Mouse (Mus musculus): ENCODE data around the gene Gm3685. TPM values are rescaled to one million over a fixed set of nuclear protein-coding genes. Genes with fewer than 3 reads are reported as not detected.
A peak's percentile ranks its signal among the peaks of the same experiment; 100 is the strongest.
"Not testable (repeated sequence)": the region's sequence is repeated elsewhere in the genome, so short reads cannot be mapped to it uniquely, and the experiment has no call there.

Gene Gm3685
- not detected in 2 replicates for polyA plus RNA-seq (2016; fragmentation: Nextera tagmentation; extraction: Ambion mirVana)

GRCm38 (mm10) chr14:7044870-7045269 is at the start of gene Gm3685:
Gene Gm3685, minus strand, starts transcription at chr14:7044970.
- not testable (repeated sequence) for H3K27me3 ChIP-seq (ENCODE audit: low read depth, poor library complexity, severe bottlenecking); H3K36me3 ChIP-seq; H3K27ac ChIP-seq; DNase-seq (ENCODE audit: low spot score); H3K9me3 ChIP-seq (replicated peaks); H3K4me3 ChIP-seq; H3K4me1 ChIP-seq
- no CpG with 5 or more reads among the region's 2 CpGs for WGBS

- not testable (repeated sequence) for H3K36me3 ChIP-seq; H3K9me3 ChIP-seq (replicated peaks); H3K4me1 ChIP-seq; H3K27me3 ChIP-seq (ENCODE audit: low read depth, poor library complexity, severe bottlenecking)
- H3K27ac ChIP-seq, result peak within 1 kb of the TSS; percentile 83
- DNase-seq (ENCODE audit: low spot score), result peak; percentile 48
- peak within 1 kb of the TSS; percentile 53 for H3K4me3 ChIP-seq
- WGBS, result under 1% methylated on average over 57 of the region's 70 CpGs
These were observed 17.7 kb downstream of the Gm3685 start, which contains the start of gene Gm10406 for GRCm38 (mm10) chr14:7026781-7027749. Gene Gm10406, minus strand, starts transcription at chr14:7027449.

- not testable (repeated sequence) for H3K4me3 ChIP-seq; H3K27ac ChIP-seq; DNase-seq (ENCODE audit: low spot score); H3K27me3 ChIP-seq (ENCODE audit: low read depth, poor library complexity, severe bottlenecking); H3K36me3 ChIP-seq; H3K4me1 ChIP-seq; H3K9me3 ChIP-seq (replicated peaks)
- 11% methylated on average over 9 of the region's 9 CpGs for WGBS
These were observed 18.5 kb downstream of the Gm3685 start for GRCm38 (mm10) chr14:7026274-7026673.

Other genes with a start within 250 kb of the Gm3685 start
- not detected in 2 replicates for gene Gm3642, start 204.7 kb downstream of the Gm3685 start, polyA plus RNA-seq (2016; fragmentation: Nextera tagmentation; extraction: Ambion mirVana)
- 1.1 TPM in 2 replicates for gene Gm3667, start 155.0 kb downstream of the Gm3685 start, polyA plus RNA-seq (2016; fragmentation: Nextera tagmentation; extraction: Ambion mirVana)
- not detected in 2 replicates for gene Gm6356, start 71.2 kb downstream of the Gm3685 start, polyA plus RNA-seq (2016; fragmentation: Nextera tagmentation; extraction: Ambion mirVana)
- 0.66 and 0.90 TPM in 2 replicates for gene Gm10406, start 17.5 kb downstream of the Gm3685 start, polyA plus RNA-seq (2016; fragmentation: Nextera tagmentation; extraction: Ambion mirVana)
- gene Gm3696, start 55.7 kb upstream of the Gm3685 start, polyA plus RNA-seq (2016; fragmentation: Nextera tagmentation; extraction: Ambion mirVana), result 1.2 and 1.5 TPM in 2 replicates
- not detected in 2 replicates for gene Gm6676, start 80.4 kb upstream of the Gm3685 start, polyA plus RNA-seq (2016; fragmentation: Nextera tagmentation; extraction: Ambion mirVana)
- gene Gm3512, start 129.6 kb upstream of the Gm3685 start, polyA plus RNA-seq (2016; fragmentation: Nextera tagmentation; extraction: Ambion mirVana), result 3.7 and 4.1 TPM in 2 replicates
- not detected in 2 replicates for gene Gm16434, start 149.6 kb upstream of the Gm3685 start, polyA plus RNA-seq (2016; fragmentation: Nextera tagmentation; extraction: Ambion mirVana)
- gene Gm3727, start 219.7 kb upstream of the Gm3685 start, polyA plus RNA-seq (2016; fragmentation: Nextera tagmentation; extraction: Ambion mirVana), result not detected in 2 replicates

Data from limb, embryonic 10.5 days (tissue).